Mouse (Mus musculus) olfactory bulb, adult 2 months (tissue): Measurements from ENCODE around the gene Gpr162.

Experiments used
- CTCF ChIP-seq: fragments of 200-500 bp; IDR thresholded peaks from 2 replicates; pipeline ENCODE4 v1.5.1; 2012; ENCODE audit warnings: low read depth, mild to moderate bottlenecking, low read length, moderate library complexity; ENCODE audit not compliant: insufficient read depth
- POLR2A ChIP-seq: fragments of 200-500 bp; IDR thresholded peaks from 2 replicates; pipeline ENCODE4 v1.6.1; 2012; ENCODE audit warnings: mild to moderate bottlenecking, low read depth, low read length, moderate library complexity; ENCODE audit not compliant: insufficient read depth

GRCm38 (mm10) chr6:124901851-124902250, 38.1 kb upstream of the Gpr162 start:
- TF ChIP-seq POLR2A (no peak), CTCF (no peak)
